Mouse (Mus musculus): ENCODE data around the gene Acbd6.

The Acbd6 gene

DNA sequence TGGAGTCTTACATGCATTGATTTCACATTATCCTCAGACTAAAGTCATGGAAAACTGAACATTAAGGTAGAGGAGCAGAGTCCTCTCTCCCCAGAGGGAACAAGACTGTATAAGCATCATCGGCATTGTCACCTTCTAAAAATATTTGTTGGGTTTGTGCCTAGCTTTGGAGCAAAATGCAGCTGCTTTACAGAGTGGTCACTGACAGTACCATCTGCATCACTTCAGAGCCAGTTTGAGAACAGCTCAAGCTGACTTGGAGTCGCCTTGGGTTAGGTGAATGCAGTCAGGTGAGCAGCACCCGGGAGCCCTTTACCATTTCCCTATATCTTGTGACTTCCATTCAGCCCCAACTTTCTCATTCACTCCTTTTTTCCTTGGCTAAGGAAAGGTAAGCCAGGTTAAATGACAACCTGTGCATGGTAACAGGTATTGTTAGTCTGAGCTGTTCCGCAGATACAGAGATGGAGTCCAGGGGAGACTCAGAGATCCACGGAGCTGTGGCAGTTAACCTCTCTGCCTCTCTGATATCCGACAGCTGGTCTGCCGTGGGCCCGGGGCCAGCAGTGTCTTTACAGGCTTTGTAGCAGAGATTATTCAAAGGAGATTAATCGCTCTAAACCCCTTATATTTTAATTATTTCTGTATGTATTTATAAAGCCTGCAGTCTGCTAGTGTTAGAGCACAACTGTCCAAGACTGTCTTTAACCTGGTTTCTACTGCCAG is 92.4 kb downstream of the Acbd6 start:
- no peak for DNase-seq (ENCODE audit: low spot score)

DNA sequence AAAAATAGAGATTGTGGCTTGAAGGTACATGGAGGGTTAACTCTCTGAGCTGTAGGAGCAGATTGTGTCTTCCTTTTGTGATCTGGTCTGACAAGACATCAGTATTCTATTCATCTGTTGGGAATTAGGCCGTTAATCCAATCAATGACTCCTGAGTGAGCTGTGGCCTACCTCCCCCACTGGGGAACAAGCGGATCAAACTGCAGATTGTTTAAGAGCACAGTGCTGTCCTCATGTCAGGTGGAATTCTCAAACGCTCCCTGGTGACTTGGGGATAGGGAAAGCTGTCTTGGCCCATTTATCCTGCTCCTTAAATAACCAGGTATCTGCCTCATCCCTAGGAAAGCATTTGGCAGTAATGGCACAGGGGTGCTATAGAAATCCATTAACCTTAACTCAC is 97.0 kb downstream of the Acbd6 start:
- no peak for DNase-seq (ENCODE audit: low spot score)

DNA sequence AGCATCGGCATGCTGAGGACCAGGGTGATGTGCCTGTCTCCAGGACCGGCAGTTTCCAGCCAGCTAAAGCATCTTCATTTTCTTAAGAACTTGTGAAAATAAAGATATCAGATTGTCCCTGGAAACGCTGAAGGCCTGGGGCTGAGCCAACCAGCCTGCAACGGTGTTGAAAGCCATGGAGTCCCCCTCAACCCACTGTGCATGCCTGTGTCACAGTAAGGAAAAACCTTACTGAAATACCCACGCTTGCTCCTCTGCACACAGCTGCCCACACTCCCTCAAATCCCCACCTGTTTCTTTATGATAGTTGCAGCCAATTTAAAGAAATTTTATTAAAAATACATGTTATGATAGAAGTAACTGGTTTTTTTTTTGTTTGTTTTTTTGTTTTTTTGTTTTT is 98.4 kb downstream of the Acbd6 start:
- DNase-seq (ENCODE audit: low spot score), result no peak

DNA sequence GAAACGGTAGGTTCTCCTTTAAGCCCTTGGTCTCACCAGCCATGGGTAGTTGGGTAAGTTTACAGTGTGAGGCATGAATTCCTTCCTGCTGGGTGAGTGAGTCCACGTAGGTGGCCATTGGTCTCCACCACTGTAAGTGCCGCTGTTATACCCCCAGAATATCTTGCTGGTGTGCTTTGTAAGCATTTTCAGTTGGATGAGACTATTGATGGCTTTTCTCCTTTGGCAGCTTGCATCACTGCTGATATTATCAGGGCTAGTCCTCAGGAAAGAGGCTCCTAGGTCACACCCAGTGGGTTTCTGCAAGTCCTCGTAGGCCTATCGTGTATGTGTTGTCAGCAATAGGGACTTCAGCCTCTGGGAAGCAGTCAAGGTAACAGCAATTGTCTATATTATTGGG is 106.1 kb downstream of the Acbd6 start:
- DNase-seq (ENCODE audit: low spot score), result no peak

DNA sequence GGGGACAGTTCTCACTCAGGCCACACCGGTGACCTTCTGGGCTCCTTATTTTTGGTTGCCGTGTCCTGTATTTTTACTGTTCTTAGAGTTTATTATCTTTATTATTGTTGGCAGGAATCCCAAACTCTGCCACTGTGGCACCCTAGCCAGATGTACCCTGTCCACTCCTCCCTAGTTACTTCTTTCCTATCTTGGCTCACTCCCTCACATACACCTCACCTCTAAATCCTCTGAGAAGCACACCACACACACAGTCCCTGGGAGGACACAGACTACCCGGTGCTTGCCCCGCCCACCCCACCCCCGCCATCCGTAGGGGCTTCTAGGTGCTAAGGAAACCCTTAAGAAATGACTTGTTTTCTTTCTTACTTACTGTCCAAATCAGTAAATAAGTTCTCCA is 117.7 kb downstream of the Acbd6 start:
- DNase-seq (ENCODE audit: low spot score), result no peak

DNA sequence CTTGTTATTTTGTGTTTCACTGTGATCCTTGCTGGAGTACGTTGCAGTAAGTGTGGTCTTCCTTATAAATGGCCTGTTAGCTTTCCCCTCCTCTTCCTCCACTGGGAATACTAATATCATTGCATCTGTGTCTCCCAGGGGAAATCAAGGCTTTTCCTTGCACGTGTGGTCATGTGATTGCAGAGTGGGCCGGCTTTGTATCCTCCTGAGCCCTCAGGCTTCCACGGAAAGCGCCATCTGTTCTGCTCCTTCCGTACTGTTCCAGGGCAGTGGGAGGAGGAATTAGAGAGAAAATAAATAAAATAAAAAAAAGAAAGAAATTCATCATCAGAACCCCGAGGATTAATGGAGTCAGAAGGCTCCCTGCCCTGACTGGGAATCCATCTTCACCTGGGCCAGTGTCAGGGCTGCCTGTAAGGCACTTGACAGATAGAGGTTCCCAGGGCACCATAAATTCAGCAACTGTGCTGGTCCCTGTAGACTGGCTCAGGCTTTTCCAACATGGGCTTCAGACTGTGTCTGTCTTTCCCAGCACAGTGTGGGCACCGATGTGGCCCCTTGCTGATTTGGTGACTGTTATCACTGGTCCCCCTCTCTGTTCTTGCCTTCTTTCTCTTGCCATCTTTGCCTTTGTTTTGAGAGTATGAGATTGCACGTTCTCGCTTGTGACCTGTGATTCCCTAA is 123.3 kb downstream of the Acbd6 start:
- DNase-seq (ENCODE audit: low spot score), result no peak

DNA sequence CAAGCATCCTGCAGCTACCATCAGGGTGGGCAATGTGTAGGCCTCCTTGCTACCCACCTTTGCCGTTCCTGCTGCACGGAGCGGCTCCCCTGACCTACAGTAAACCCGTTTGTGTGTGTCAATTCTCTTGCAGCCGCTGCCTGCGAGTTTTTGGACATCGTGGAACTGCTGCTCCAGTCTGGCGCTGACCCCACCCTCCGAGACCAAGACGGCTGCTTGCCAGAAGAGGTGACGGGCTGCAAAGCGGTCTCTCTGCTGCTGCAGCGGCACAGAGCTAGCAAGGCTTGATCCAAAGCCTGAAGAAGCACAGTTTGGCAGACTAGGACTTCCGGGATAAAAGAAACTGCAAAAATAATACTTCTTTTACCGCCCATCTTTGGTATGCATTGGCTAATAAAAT is 128.9 kb downstream of the Acbd6 start:
- no peak for DNase-seq (ENCODE audit: low spot score)

DNA sequence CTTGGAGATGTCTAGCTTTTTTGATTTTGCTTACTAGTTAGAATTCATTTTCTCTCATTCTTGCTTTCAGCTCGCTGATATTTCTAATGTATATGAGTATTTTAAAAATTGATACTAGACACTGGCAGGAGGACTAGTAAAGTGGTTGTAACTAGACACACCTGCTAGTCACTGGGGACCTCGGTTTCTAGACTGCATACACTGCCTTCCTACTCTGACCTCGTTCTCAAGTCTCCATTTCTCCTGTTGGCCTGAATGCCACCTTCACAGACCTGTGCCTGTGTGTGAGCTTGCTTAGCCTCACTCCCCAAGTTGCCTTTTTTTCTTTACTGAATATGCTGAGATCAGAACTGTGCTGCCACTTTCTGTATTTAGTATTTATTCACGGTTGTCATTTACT is 131.2 kb downstream of the Acbd6 start:
- no peak for DNase-seq (ENCODE audit: low spot score)

DNA sequence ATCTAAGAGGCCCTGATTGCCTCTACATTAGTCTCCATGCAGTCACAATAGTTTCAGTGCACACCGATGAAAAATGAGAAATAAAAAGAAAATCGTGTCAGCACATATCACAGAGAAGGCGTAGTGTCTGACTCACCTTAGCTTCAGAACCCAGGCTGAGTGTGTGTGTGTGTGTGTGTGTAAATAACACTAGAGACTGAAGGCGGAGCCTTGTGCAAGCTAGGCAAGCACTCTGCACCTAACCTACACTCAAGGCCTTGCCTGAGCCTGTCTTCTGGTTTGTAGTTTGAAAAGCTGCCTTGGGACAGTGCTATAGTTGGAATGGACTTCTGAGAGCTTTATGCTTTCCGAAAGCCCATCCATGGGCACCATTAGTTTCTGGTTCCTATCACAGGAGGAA is 131.6 kb downstream of the Acbd6 start:
- no peak for DNase-seq (ENCODE audit: low spot score)

DNA sequence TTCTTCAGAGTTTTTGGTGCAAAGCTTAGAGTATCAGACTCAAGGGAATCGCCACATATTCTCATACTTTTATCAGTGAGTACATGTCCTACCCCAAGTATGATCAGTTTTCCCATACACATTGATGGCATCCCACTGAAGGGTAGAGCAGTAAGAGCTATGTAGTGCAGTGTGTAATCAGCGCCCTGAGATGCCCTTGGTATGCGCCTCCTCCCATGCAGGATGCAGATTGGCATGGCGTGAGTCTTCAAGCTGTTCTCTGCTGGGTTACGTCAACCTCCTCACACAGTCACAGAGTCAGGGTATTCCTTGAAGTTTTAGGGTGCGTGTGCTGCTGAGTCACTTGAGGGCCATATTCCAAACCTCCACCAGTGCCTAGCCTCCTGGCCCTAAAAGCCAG is 134.3 kb downstream of the Acbd6 start:
- DNase-seq (ENCODE audit: low spot score), result no peak

DNA sequence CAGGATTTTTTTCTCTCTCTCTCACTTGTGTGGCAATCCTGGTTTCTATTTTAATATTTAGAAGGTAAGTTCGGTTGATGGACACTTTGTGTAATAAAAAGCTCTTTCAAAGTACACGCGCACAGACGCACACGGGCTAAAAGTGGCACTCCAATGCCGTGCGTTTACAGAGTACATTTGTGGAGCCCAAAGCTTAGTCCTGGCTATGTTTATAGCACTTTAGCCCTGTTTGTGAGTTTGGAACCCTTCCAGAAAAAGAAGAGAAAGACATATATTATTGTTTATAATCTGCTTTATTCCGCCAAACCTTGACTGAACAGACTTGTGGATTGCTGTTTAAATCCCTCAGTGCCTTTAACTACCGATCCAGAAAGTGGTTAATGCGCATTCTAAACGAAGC is 135.1 kb downstream of the Acbd6 start:
- DNase-seq (ENCODE audit: low spot score), result no peak

DNA sequence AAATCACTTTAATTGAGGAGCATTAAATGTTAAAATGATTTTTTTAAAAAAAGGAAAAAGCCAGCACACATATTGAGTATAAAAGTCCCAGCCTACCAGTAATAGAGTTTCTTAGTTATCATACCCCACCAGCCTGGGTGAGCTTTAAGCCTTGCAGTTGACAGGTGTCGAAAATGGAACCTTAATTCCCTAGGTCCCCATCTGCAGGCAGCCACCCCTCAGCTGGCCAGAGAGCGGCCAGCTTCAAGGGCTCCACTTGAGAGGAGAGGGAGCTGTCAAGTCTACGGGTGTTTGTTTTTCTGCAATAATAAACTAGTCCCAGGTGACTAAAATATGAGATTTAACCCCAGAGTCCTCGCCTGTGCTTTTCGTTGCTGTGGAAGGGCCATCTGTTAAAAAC is 135.5 kb downstream of the Acbd6 start:
- no peak for DNase-seq (ENCODE audit: low spot score)

DNA sequence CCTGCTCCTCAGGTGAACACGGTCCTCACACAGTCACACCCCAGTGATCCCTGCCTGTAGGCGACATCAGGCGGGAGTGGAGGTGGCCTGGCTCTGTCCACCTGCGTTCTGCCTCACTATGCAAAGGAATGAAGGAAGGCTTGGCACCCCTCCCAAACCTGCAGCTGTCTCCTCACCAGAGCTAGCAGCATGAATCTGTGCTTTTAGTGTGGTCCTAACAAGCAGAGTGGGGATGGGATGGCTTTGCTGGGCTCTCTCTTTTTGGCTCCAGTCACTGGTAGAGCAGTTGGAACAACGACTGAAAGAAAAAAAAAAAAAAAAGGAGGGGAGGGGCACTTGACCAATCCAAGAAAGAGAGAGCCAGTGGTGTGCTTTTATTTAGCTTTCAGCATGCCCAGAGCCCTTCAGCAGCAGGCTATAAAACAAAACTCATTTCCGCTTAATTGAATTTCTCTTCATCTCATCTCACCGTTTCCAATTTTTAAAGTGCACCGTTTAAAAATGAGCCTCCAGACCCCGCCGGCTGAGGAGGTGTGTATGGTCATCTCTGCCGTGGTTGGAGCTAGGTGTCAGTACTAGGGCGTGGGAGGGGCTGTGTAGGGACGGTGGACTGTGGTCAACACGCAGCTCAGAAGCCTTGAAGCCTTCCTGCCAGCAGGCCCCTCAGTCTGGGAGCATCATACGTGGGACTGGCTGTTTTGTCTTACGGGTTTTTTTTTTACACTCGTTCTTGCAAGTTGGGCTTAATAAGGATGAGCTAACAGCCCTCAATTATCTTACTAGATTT is 140.6 kb downstream of the Acbd6 start:
- DNase-seq (ENCODE audit: low spot score), result no peak

DNA sequence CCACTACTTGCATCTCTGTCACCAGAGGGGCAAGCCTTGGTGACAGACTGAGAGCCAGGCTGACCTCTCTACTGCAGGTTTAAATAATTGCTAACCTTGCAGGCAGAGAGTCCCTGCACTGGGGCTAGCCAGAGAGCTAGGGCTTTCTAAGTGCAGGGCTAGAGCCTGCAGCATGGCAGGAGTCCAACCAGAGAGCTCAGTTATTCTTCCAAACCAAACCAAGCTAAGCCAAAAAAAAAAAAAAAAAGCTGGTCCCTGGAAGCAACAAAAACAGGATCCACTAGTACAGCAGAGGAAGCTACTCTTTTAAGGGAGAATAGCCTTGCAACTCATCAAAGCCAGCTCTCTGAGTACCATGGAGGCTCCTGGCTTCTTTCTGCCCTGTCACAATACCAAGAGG is 143.0 kb downstream of the Acbd6 start:
- no peak for DNase-seq (ENCODE audit: low spot score)

DNA sequence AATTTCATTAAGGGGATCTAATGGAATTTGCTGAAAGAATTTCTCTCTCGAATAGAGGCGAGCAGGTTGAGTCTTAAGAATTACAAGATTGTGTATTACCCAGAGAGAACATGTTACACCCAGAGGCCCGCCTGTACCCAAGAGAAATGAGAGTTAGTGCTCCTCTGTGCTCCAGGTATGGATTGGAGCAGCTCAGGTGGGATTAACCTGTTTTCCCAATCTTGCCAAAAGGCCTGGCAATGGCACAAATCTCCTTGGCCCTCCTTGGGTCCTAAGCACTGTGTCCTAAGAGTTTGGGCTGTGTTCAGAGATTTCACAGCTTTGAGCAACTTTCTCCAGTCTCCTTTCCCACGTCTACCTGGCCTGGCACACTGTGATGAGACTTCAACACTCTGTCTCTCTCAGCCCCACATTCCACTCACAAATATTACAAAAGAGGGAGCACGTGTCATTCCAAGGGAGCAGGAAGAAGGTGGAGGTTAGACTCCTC is 145.3 kb downstream of the Acbd6 start:
- no peak for DNase-seq (ENCODE audit: low spot score)

DNA sequence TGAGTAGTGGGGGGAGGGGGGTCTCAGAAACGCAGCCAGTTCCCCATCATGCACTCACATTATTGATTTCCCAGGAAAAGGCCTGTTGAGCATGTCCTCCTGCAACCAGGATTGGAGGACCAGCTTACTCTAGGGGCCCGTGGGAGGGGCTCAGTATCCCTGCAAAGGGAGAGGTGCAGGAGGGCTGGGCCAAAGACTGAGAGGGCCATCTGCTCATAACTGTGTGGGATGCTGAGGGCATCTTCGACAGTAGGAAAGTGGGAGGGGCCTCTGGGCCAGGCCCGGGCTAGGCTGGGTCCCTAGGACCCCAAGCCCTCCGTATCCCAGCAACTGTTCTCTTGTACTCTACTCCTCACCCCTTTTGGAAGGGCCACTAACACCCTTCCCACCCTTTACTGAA is 146.3 kb downstream of the Acbd6 start:
- no peak for DNase-seq (ENCODE audit: low spot score)

DNA sequence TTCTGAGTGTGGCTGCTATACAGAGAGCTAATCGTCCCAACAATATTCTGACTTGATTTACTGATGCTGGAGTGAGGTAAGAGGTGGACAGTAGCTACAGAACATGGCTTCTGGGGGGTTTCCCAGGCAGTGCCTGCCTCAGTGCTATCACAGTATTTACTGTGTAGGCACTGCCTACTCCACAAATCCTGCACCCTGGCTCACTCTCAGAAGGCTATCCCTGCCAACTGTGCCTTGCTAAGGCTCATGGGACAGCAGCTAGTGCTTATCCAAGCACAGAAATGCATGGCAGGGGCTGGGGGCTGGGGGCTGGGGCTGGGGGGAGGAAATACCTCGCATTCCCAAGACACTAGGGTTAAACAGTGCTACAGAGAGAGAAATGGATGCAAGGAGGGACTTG is 155.4 kb downstream of the Acbd6 start:
- DNase-seq (ENCODE audit: low spot score), result no peak

DNA sequence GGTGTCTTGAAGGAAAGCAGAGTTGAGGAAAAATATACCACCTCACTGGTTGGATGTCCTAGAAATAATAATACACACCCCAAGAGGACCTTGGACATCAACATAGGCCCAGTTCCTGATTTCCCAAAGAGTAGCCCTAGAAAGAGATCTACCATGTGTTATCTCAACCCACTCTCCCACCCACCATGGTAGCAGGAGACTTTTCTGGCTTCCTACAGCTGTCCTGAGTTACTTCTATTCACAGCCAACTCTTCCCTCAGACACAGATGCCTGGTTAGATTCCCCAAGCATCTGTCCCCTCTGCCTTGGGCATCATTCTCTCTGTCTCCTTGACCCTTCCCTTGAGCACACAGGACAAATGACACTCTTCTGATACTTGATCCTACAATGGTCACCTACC is 157.4 kb downstream of the Acbd6 start:
- DNase-seq (ENCODE audit: low spot score), result no peak

DNA sequence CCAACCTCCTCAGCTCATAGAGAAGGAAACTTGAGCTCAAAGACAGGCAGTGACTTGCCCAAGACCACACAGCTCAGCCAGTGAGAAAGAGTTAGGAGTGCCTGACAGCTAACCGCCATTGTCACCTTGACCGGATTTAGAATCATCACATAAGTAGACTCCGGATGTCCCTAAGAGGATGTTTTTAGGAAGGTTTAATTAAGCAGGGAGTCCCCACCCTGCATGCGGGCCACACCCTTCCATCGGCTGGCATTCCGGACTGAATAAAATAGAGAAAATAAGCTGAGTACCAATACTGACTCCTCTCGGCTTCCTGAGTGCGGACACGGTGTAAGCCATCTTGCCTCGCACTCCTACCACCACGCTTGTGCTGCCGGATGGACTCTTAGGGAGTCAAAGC is 159.4 kb downstream of the Acbd6 start:
- no peak for DNase-seq (ENCODE audit: low spot score)

DNA sequence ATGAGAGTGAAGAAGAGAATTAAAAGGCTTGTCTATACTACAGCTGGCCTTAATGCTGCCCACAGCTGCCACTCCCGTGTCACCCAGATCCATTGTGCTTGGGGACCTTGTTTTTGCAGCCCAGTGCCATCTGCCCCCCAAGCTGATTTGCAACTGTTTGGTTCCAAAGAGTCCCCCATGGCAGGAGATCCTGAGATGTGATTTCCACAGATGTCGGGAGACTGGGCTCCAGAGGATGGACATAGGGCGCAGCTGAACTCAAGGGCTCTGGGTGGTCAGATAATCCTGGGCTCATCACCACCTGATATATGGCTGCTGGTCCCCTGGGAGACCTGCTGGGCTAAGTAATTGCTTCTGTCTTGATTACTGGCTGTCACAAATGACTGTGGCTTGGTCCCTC is 160.9 kb downstream of the Acbd6 start:
- no peak for DNase-seq (ENCODE audit: low spot score)

DNA sequence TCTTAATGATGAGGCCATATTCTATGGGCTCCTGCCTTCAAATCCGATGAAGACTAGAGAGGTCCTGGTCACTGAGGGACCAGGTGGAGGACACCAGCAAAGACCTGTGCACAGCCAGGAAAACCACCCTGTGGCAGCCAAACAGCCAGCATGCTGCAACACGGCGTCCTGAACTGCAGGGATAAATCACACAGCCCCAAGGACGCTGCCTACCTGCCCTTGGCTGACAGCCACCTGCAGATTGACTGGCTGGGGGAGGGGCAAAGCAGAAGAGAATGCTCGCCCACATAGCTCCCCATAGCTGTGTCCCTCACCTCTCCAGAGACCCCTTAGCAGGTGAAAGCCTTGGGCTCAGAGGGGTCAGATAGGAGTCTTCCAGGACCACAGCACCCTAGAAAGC is 162.1 kb downstream of the Acbd6 start:
- DNase-seq (ENCODE audit: low spot score), result no peak

DNA sequence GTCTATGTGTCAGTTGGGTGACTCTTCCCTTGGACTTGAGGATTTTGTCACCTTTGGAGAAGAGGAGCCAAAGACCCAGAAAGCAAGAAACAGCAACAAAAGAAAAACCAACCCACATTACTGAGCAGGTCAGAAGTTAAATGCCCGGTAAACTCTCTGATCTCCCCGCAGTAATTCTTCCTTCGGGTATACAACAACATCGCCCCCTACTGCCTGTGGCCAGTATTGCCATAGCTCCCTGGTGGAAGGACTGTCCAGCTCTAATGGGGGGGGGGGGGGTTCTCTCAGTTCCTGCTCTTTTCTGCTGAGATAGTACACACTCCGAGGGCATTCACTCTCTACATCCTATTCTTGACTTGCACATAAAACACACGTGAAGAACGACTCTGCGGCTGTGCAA is 163.5 kb downstream of the Acbd6 start:
- DNase-seq (ENCODE audit: low spot score), result no peak

DNA sequence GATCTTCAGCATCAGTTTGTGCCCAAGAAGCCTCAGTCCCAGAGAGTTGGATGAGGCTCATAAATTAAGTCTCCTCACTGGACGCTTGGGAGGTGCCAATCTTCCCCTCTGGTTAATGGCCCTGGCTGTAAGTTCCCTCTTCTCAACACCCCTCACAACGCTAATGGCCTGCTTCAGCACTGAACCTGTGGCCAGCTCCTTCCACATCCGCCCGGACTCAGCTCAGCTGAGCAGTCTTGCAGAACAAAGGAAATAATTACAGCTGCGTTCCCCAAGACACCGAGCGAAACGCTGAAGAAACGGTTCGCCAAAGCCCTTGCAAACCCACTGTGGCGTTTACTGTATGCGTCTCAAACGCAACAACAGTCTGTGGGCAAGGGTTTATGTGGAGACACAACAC is 164.3 kb downstream of the Acbd6 start:
- DNase-seq (ENCODE audit: low spot score), result peak; percentile 19

Measured in ovary, postnatal 10 days (tissue).